In the genomic region with DNA sequence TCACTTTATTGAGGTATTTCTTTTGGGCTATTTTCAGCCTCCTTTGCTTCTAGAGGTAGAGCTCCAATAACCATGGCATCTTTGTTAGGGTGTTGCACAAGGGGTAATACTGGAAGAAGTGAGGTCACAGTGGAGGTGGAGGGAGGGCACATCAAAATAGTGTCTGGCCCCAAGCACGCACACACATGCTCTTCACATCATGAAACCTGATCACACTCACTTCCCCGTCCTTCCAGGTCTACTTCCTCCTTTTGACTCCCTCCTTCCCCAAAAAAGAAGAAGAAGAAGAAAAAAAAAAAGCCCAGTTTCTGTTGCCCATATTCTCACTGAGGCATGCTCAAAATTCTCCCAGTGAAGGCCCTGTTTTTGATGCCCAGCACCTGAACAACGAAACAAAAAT, we compare ENCODE assay signal across 12 mouse cellular contexts. TPM values are rescaled to one million over a fixed set of nuclear protein-coding genes. Genes with fewer than 3 reads are reported as not detected.
"Had no signal": no experiment of that assay in that cellular context is flagged by ENCODE, and none has a peak within 500 bp of the region (broad histone marks: within the 10 kb centered on the region; RNA-seq: fewer than 3 reads in every experiment).

No protein-coding gene starts in this region.

- DNase-seq: kidney, adult 8-10 months; kidney, postnatal 25 days; liver; liver, embryonic 13.5 days; liver, postnatal 0 days; lung, postnatal 14 days; right cerebral cortex, adult 18-20 months; right cerebral cortex, postnatal 25 days had no signal

- ATAC-seq: liver, postnatal 0 days; midbrain, embryonic 13.5 days had no signal

RNA-seq across cellular contexts. Expression of a gene that starts 39.1 kb away (rescaled TPM):
- total RNA-seq: layer of hippocampus, adult 18-20 months; layer of hippocampus, postnatal 10 days; midbrain, postnatal 0 days had no signal
